Mouse (Mus musculus): ENCODE measurements around the gene Rnf144a.

DNA sequence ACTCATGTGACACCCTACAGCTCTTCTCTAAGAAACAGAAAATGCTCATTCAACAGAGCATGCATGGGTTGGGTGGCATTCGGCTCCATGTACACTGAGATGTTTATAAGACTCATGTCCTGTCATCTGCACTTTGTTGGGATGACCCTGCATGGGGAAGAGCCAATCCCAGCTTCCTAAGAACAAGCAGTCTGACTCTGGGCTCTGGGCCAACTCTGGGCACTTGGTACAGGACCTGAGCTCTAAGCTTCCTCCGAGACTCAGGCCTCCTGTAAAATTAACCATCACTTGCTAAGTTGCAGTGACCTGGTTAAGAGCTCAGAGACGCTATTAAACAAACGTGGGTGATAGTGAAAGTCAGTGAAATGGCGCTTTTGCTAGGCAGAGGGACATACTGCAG, 55.2 kb downstream of the Rnf144a start:
- TF ChIP-seq POLR2A (IDR thresholded peaks at IDR 0.05; ENCODE audit: control insufficient read depth, low read depth, low read length) (no peak), CTCF (IDR thresholded peaks at IDR 0.05; ENCODE audit: control insufficient read depth, insufficient read depth, insufficient replicate concordance, low read depth, low read length) (no peak)

All from testis, adult 2 months (tissue).